Mouse (Mus musculus) lung, embryonic 16.5 days (tissue): Measurements from ENCODE around the gene Map4. TPM values are rescaled to one million over a fixed set of nuclear protein-coding genes. Genes with fewer than 3 reads are reported as not detected.
A peak's percentile ranks its signal among the peaks of the same experiment; 100 is the strongest.

Experiments
- ATAC-seq: fragments of 200-750 bp; cut with Nextera tagmentation; 2 replicates; pipeline ENCODE4 v1.8.0; 2017; ENCODE audit warnings: low read depth, mild to moderate bottlenecking, moderate library complexity
- H3K27ac ChIP-seq: fragments of 300-500 bp; sonication (generic); 2 replicates; pipeline ENCODE4 v1.5.1; 2014; ENCODE audit warnings: mild to moderate bottlenecking, control low read depth, low read length
- H3K27me3 ChIP-seq: fragments of 300-500 bp; sonication (generic); 2 replicates; pipeline ENCODE4 v1.6.1; 2014; ENCODE audit warnings: low read depth, low read length, mixed read lengths; ENCODE audit not compliant: control insufficient read depth, insufficient read depth
- H3K36me3 ChIP-seq: fragments of 300-500 bp; sonication (generic); 2 replicates; pipeline ENCODE4 v1.6.1; 2014; ENCODE audit warnings: low read length; ENCODE audit not compliant: control insufficient read depth, insufficient read depth
- H3K4me1 ChIP-seq: fragments of 300-500 bp; sonication (generic); replicated peaks from 2 replicates; pipeline ENCODE4 v1.6.1; 2014; ENCODE audit warnings: low read length, mixed read lengths; ENCODE audit not compliant: control insufficient read depth, insufficient read depth
- H3K4me2 ChIP-seq: fragments of 300-500 bp; sonication (generic); 2 replicates; pipeline ENCODE4 v1.6.1; 2014; ENCODE audit warnings: low read depth, low read length, control low read depth
- H3K4me3 ChIP-seq: fragments of 300-500 bp; sonication (generic); 2 replicates; pipeline ENCODE4 v1.5.1; 2014; ENCODE audit warnings: mild to moderate bottlenecking, low read length, control low read depth
- H3K9ac ChIP-seq: fragments of 300-500 bp; sonication (generic); 2 replicates; pipeline ENCODE4 v1.6.1; 2014; ENCODE audit warnings: low read length, control low read depth
- H3K9me3 ChIP-seq: fragments of 300-500 bp; sonication (generic); 2 replicates; pipeline ENCODE4 v1.6.1; 2016; ENCODE audit warnings: low read length; ENCODE audit not compliant: control insufficient read depth
- WGBS: fragments of 180-500 bp; shearing (Covaris S2); extraction: QIAGEN DNeasy Blood & Tissue Kit; methylation state at CpG from one replicate; pipeline ENCODE4 v1.1.7; 2014; 5-methylcytosine and 5-hydroxymethylcytosine counted together
- polyA plus RNA-seq: library from polyadenylated mRNA; unstranded; fragments of >200 nt; fragmentation: Nextera tagmentation; extraction: Ambion mirVana; gene quantifications from 2 replicates; pipeline ENCODE4 v1.2.1, GENCODE M21; 2015

The Map4 gene
- polyA plus RNA-seq, 1 experiment from 2014 or later: 56.2 TPM

GRCm38 (mm10) chr9:110084201-110084964, 153.1 kb downstream of the Map4 start:
- WGBS: 57% methylated on average over 25 of the region's 25 CpGs
- H3K27ac ChIP-seq: 0 out of 2 replicates have a peak overlapping the region, but pooled peaks have one; percentile 3

GRCm38 (mm10) chr9:110085693-110086092, 154.4 kb downstream of the Map4 start:
- no peak for ATAC-seq
- no peak overlapping the region for H3K4me2 ChIP-seq
- no peaks in the 10 kb centered on the region for H3K9me3 ChIP-seq
- H3K27ac ChIP-seq: no peak overlapping the region
- peaks cover 50% of the 10 kb centered on the region for H3K36me3 ChIP-seq
- 87% methylated on average over 8 of the region's 8 CpGs for WGBS
- H3K9ac ChIP-seq: no peak overlapping the region
- H3K4me3 ChIP-seq: no peak overlapping the region
- H3K27me3 ChIP-seq: no peaks in the 10 kb centered on the region
- H3K4me1 ChIP-seq: peaks cover 11% of the 10 kb centered on the region

More at GRCm38 (mm10) chr9:110084201-110084964, 153.1 kb downstream of the Map4 start:
- Histone ChIP-seq H3K4me2 (no peak overlapping the region), H3K9me3 (no peaks in the 10 kb centered on the region), H3K9ac (no peak overlapping the region), H3K4me1 (peaks cover 11% of the 10 kb centered on the region), H3K36me3 (peaks cover 45% of the 10 kb centered on the region), H3K4me3 (no peak overlapping the region), H3K27me3 (no peaks in the 10 kb centered on the region)
- peak; percentile 85 for ATAC-seq

GRCm38 (mm10) chr9:110093303-110093702, 162.0 kb downstream of the Map4 start:
- peaks cover 61% of the 10 kb centered on the region for H3K36me3 ChIP-seq
- ATAC-seq: no peak
- H3K27me3 ChIP-seq: no peaks in the 10 kb centered on the region
- H3K9me3 ChIP-seq: no peaks in the 10 kb centered on the region
- H3K4me3 ChIP-seq: no peak overlapping the region
- H3K4me2 ChIP-seq: no peak overlapping the region
- no peak overlapping the region for H3K9ac ChIP-seq
- 78% methylated on average over 4 of the region's 4 CpGs for WGBS
- no peaks in the 10 kb centered on the region for H3K4me1 ChIP-seq
- no peak overlapping the region for H3K27ac ChIP-seq

GRCm38 (mm10) chr9:110094761-110095160, 163.5 kb downstream of the Map4 start:
- H3K4me3 ChIP-seq: no peak overlapping the region
- no peaks in the 10 kb centered on the region for H3K9me3 ChIP-seq
- peaks cover 61% of the 10 kb centered on the region for H3K36me3 ChIP-seq
- H3K27me3 ChIP-seq: no peaks in the 10 kb centered on the region
- no peak for ATAC-seq
- no peaks in the 10 kb centered on the region for H3K4me1 ChIP-seq
- 95% methylated on average over 4 of the region's 4 CpGs for WGBS
- no peak overlapping the region for H3K4me2 ChIP-seq
- no peak overlapping the region for H3K9ac ChIP-seq
- no peak overlapping the region for H3K27ac ChIP-seq

GRCm38 (mm10) chr9:110097791-110098190, 166.5 kb downstream of the Map4 start:
- no peak overlapping the region for H3K27ac ChIP-seq
- no peak overlapping the region for H3K9ac ChIP-seq
- H3K9me3 ChIP-seq: no peaks in the 10 kb centered on the region
- peaks cover 36% of the 10 kb centered on the region for H3K36me3 ChIP-seq
- ATAC-seq: no peak
- peaks cover 4% of the 10 kb centered on the region; the same call in 1 of the 2 replicates for H3K4me1 ChIP-seq
- H3K4me2 ChIP-seq: no peak overlapping the region
- WGBS: 94% methylated on average over 3 of the region's 3 CpGs
- no peaks in the 10 kb centered on the region for H3K27me3 ChIP-seq
- no peak overlapping the region for H3K4me3 ChIP-seq

GRCm38 (mm10) chr9:110100627-110101600, 169.7 kb downstream of the Map4 start:
- H3K4me3 ChIP-seq: peak overlapping the region; percentile 85
- H3K4me1 ChIP-seq: peaks cover 4% of the 10 kb centered on the region; the same call in 1 of the 2 replicates
- H3K9me3 ChIP-seq: no peaks in the 10 kb centered on the region
- H3K9ac ChIP-seq: peak overlapping the region; percentile 91
- peak overlapping the region; percentile 23; the same call in 1 of the 2 replicates for H3K27ac ChIP-seq
- ATAC-seq: peak; percentile 98
- H3K36me3 ChIP-seq: peaks cover 31% of the 10 kb centered on the region
- peak overlapping the region; percentile 71 for H3K4me2 ChIP-seq
- H3K27me3 ChIP-seq: no peaks in the 10 kb centered on the region
- 2% methylated on average over 41 of the region's 41 CpGs for WGBS

GRCm38 (mm10) chr9:110116353-110116976, 185.2 kb downstream of the Map4 start:
- Histone ChIP-seq H3K4me2 (peak overlapping the region; percentile 86), H3K9ac (peak overlapping the region; percentile 91), H3K27ac (peak overlapping the region; percentile 98), H3K4me3 (peak overlapping the region; percentile 86), H3K9me3 (no peaks in the 10 kb centered on the region), H3K27me3 (no peaks in the 10 kb centered on the region), H3K4me1 (peaks cover 10% of the 10 kb centered on the region), H3K36me3 (peaks cover 18% of the 10 kb centered on the region)
- peak; percentile 1; the same call in 1 of the 2 replicates for ATAC-seq
- WGBS: 7% methylated on average over 10 of the region's 10 CpGs

- no peaks in the 10 kb centered on the region for H3K9me3 ChIP-seq
- no peaks in the 10 kb centered on the region for H3K27me3 ChIP-seq
- peaks cover 10% of the 10 kb centered on the region for H3K4me1 ChIP-seq
- H3K36me3 ChIP-seq: peaks cover 11% of the 10 kb centered on the region
- H3K4me3 ChIP-seq: peak within 1 kb of the TSS; percentile 86
- H3K4me2 ChIP-seq: peak within 1 kb of the TSS; percentile 86
- H3K27ac ChIP-seq: peak within 1 kb of the TSS; percentile 98
- peak; percentile 98 for ATAC-seq
- peak within 1 kb of the TSS; percentile 91 for H3K9ac ChIP-seq
- WGBS: under 1% methylated on average over 78 of the region's 79 CpGs
Observed at GRCm38 (mm10) chr9:110116977-110117778, 185.9 kb downstream of the Map4 start, which contains the start of gene Smarcc1. Smarcc1 (plus strand) TSS chr9:110117708.
